Mouse (Mus musculus) midbrain, embryonic 11.5 days (tissue): ENCODE data around the gene Acot3. TPM values are rescaled to one million over a fixed set of nuclear protein-coding genes. Genes with fewer than 3 reads are reported as not detected.
"Not testable (repeated sequence)": the region's sequence is repeated elsewhere in the genome, so short reads cannot be mapped to it uniquely, and the experiment has no call there.

Experiments used
- ATAC-seq: fragments of 200-750 bp; cut with Nextera tagmentation; 2 replicates; pipeline ENCODE4 v1.8.0; 2017; ENCODE audit warnings: moderate TSS enrichment, moderate library complexity; ENCODE audit not compliant: low FRiP score
- DNase-seq: peaks from one replicate; pipeline ENCODE4 v3.0.0; 2015; ENCODE audit warnings: low spot score; ENCODE audit errors: missing footprints
- H3K27ac ChIP-seq: fragments of 300-500 bp; sonication (generic); 2 replicates; pipeline ENCODE4 v1.5.1; 2014; ENCODE audit warnings: low read depth, low read length
- H3K27me3 ChIP-seq: fragments of 300-500 bp; sonication (generic); 2 replicates; pipeline ENCODE4 v1.6.1; 2014; ENCODE audit warnings: mild to moderate bottlenecking, low read length, moderate library complexity, mixed read lengths; ENCODE audit not compliant: control insufficient read depth, insufficient read depth
- H3K36me3 ChIP-seq: fragments of 300-500 bp; sonication (generic); 2 replicates; pipeline ENCODE4 v1.6.1; 2014; ENCODE audit warnings: mild to moderate bottlenecking, low read length, moderate library complexity, mixed read lengths; ENCODE audit not compliant: control insufficient read depth, insufficient read depth
- H3K4me1 ChIP-seq: fragments of 300-500 bp; sonication (generic); 2 replicates; pipeline ENCODE4 v1.6.1; 2014; ENCODE audit warnings: low read length; ENCODE audit not compliant: control insufficient read depth, insufficient read depth
- H3K4me2 ChIP-seq: fragments of 300-500 bp; sonication (generic); 2 replicates; pipeline ENCODE4 v1.6.1; 2014; ENCODE audit warnings: mild to moderate bottlenecking, moderate library complexity
- H3K4me3 ChIP-seq: fragments of 300-500 bp; sonication (generic); 2 replicates; pipeline ENCODE4 v1.5.1; 2014; ENCODE audit warnings: low read depth, low read length
- H3K9ac ChIP-seq: fragments of 300-500 bp; sonication (generic); 2 replicates; pipeline ENCODE4 v1.6.1; 2014; ENCODE audit warnings: low read length
- H3K9me3 ChIP-seq: fragments of 300-500 bp; sonication (generic); 2 replicates; pipeline ENCODE4 v1.6.1; 2016; ENCODE audit warnings: low read length; ENCODE audit not compliant: control insufficient read depth
- WGBS: fragments of 180-500 bp; shearing (Covaris S2); extraction: QIAGEN DNeasy Blood & Tissue Kit; methylation state at CpG from one replicate; pipeline ENCODE4 v1.1.7; 2014; 5-methylcytosine and 5-hydroxymethylcytosine counted together
- polyA plus RNA-seq: library from polyadenylated mRNA; unstranded; fragments of >200 nt; fragmentation: Nextera tagmentation; extraction: Ambion mirVana; gene quantifications from 2 replicates; pipeline ENCODE4 v1.2.1, GENCODE M21; 2014

The Acot3 gene
- polyA plus RNA-seq, 1 experiment from 2014 or later: 0.18 TPM

- no peak overlapping the region for H3K4me2 ChIP-seq
- no peak overlapping the region for H3K27ac ChIP-seq
These were observed 38.2 kb upstream of the Acot3 start for GRCm38 (mm10) chr12:84013701-84014100.

GRCm38 (mm10) chr12:84020528-84020927 lies 31.4 kb upstream of the Acot3 start:
- not testable (repeated sequence) for H3K27me3 ChIP-seq, ATAC-seq, DNase-seq

More at GRCm38 (mm10) chr12:84013701-84014100, 38.2 kb upstream of the Acot3 start:
- H3K4me3 ChIP-seq: no peak overlapping the region
- H3K9ac ChIP-seq: no peak overlapping the region
- no peaks in the 10 kb centered on the region for H3K36me3 ChIP-seq
- H3K9me3 ChIP-seq: no peaks in the 10 kb centered on the region
- DNase-seq (no peak), ATAC-seq (no peak)
- H3K4me1 ChIP-seq: peaks cover 20% of the 10 kb centered on the region
- WGBS: 98% methylated on average over 7 of the region's 7 CpGs
- no peaks in the 10 kb centered on the region for H3K27me3 ChIP-seq

DNA sequence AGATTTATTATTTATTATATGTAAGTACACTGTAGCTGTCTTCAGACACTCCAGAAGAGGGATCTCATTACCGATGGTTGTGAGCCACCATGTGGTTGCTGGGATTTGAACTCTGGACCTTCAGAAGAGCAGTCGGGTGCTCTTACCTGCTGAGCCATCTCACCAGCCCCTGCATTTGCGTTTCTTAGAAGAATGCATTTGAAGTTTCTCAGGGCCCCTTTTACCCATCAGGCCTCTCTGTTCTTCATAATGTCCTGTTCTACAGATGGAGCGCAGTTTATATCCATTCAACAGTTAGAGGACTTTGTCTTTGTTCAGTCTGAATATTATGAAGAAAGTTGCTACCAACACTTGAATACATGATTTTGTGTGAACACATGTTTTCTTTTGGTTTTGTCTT lies 29.7 kb upstream of the Acot3 start:
- H3K9ac ChIP-seq, DNase-seq: not testable (repeated sequence)

More at GRCm38 (mm10) chr12:84020528-84020927, 31.4 kb upstream of the Acot3 start:
- H3K4me2 ChIP-seq, H3K36me3 ChIP-seq, H3K27ac ChIP-seq, H3K9ac ChIP-seq, H3K4me1 ChIP-seq, H3K9me3 ChIP-seq, H3K4me3 ChIP-seq: not testable (repeated sequence)
- WGBS: 81% methylated on average over 7 of the region's 7 CpGs

DNA sequence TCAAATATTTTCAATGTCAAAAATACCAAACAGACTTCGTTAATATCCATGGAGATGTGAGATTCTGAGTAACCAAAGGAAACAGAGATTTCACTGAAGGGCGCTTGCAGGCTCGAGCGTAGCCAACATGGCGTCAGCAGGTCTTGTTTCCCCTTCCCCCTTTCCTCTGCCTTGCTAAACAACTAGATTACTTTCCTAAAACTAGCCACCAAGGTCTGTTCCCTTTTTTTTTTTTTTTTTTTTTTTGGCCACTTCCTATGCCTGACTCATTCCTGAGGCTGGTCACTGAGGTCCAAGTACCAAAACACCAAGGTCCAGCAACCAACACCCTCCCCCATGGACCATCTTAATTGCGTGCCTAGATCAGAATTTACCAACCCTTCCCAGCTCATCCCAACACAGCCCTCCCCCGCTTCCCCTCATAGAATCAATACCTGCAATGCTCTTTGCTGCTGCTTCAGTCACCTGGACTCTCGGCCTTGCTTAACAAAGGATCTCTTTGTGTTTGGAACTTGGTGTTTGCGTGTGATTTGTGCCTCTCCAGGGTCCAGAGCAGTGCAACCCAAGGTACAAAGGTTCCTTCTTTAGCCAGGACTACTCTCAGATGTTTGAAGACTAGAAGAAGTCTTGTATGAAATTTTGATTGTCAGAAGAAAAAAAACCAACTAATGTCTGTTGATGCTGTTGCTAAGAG lies 28.7 kb upstream of the Acot3 start:
- Histone ChIP-seq H3K4me2 (no peak overlapping the region), H3K27ac (no peak overlapping the region)

More for the DNA sequence above, 29.7 kb upstream of the Acot3 start:
- not testable (repeated sequence) for ATAC-seq, H3K27ac ChIP-seq, H3K36me3 ChIP-seq, H3K4me2 ChIP-seq, H3K4me3 ChIP-seq, H3K4me1 ChIP-seq, H3K9me3 ChIP-seq, H3K27me3 ChIP-seq
- 90% methylated on average over 4 of the region's 4 CpGs for WGBS

DNA sequence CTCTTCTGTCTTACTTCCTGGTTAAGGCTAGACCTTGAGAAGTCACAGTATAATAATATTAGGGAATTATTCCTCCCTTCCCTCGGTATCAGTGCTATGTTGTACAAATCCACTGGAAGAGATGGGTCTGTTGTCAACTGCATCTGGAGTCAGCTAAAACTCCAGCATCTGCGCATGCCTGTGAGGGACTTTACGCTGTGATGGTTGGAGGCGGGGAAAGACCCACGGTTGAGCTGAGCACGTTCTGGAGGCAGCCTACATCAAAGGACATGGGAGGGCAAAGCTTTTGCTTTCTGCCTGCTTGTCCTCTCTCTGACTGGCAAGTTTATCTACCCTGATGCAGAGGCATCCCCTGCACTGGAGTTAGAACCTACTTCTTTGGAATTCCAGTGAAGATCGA lies 26.1 kb upstream of the Acot3 start:
- DNase-seq (no peak), ATAC-seq (no peak)
- H3K36me3 ChIP-seq: no peaks in the 10 kb centered on the region
- 74% methylated on average over 7 of the region's 7 CpGs for WGBS
- no peaks in the 10 kb centered on the region for H3K9me3 ChIP-seq
- no peaks in the 10 kb centered on the region for H3K27me3 ChIP-seq
- no peak overlapping the region for H3K4me2 ChIP-seq
- H3K4me1 ChIP-seq: no peaks in the 10 kb centered on the region
- no peak overlapping the region for H3K27ac ChIP-seq
- H3K9ac ChIP-seq: no peak overlapping the region
- no peak overlapping the region for H3K4me3 ChIP-seq

More for the DNA sequence above, 28.7 kb upstream of the Acot3 start:
- no peaks in the 10 kb centered on the region for H3K36me3 ChIP-seq
- no peak overlapping the region for H3K9ac ChIP-seq
- 86% methylated on average over 9 of the region's 9 CpGs for WGBS
- no peaks in the 10 kb centered on the region for H3K4me1 ChIP-seq
- H3K27me3 ChIP-seq: no peaks in the 10 kb centered on the region
- no peak for DNase-seq
- ATAC-seq: no peak
- H3K4me3 ChIP-seq: no peak overlapping the region
- H3K9me3 ChIP-seq: no peaks in the 10 kb centered on the region

DNA sequence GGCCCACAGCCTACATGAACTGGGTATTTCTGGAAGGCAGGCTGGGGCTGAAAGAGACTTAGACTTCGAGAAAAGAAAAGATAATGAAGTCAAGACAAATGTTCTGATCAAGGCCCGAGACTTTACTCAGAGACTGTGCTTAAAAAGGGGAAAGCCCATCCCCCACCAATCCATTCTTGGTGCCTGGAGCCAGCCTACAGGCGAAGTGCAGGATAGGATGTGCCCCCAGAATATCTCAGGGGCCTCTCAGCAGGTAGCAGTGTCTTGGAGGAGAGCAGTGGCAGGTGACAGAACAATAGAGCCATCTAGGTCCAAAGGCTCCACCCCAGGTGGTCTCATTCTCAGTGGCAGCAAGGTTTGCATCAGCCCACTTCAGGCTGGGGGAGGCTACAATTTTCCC lies 23.6 kb upstream of the Acot3 start:
- 53% methylated on average over 3 of the region's 3 CpGs for WGBS
- H3K4me2 ChIP-seq, H3K4me3 ChIP-seq, H3K27me3 ChIP-seq, DNase-seq, H3K27ac ChIP-seq, H3K36me3 ChIP-seq, H3K9ac ChIP-seq, H3K4me1 ChIP-seq, ATAC-seq, H3K9me3 ChIP-seq: not testable (repeated sequence)

DNA sequence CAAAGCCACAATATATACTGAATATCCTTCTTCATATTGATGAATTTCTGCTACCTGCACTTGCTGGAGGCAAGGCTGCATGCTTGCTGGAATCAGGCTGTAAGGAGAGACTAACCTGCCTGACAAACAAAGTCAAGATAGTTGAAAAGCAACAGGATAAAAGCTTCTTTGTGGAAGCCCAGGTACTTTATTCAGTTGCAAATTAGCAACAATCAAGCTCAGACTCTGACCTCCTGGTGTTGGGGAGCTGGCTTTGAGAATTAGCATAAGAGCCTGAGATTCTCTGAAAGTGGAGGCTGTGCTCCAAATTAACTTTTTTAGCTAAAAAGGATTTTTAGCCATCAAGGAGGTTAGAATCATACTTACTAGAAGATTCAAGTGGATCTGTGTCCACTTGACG lies 22.9 kb upstream of the Acot3 start:
- not testable (repeated sequence) for H3K27ac ChIP-seq, H3K27me3 ChIP-seq, H3K4me3 ChIP-seq, H3K9me3 ChIP-seq, H3K4me1 ChIP-seq, DNase-seq, H3K36me3 ChIP-seq, H3K9ac ChIP-seq, ATAC-seq, H3K4me2 ChIP-seq
- 83% methylated on average over 1 of the region's 1 CpGs for WGBS

DNA sequence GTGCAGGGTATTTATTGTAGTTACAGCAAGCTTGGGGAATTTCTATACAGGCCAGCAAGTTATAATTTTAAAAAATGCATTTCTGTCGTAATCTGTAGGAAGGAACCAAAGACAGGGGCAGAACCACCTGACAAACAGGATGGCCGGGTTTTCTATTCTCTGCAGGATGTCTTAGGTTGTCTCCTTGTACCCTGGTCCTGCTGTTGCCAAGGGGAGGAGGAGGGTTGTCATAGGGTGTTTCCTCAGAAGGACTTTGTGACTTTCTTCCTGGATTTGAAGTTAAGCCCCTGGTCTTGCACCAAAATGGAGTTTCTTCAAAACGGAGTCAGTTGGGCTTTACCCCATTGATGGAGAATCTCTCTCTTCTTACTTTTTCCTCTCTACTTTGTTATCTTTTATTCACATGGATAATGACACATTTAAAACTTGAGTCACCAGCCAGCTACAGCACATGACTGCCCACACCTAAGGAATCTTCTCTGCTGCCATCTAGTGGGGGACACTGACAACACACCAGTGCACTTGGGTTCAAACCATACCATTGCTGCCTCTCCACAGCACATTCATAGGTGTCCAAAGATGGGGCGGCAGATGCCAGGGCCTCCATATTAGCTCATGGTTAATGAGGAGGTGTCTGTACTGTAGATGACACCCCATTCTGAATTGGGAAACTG lies 21.1 kb upstream of the Acot3 start:
- 0 out of 2 replicates have a peak, but pooled peaks have one; percentile 57 for ATAC-seq
- no peak overlapping the region for H3K4me2 ChIP-seq
- H3K36me3 ChIP-seq: no peaks in the 10 kb centered on the region
- no peak overlapping the region for H3K4me3 ChIP-seq
- DNase-seq: peak; percentile 97
- 66% methylated on average over 4 of the region's 4 CpGs for WGBS
- no peaks in the 10 kb centered on the region for H3K27me3 ChIP-seq
- no peak overlapping the region for H3K27ac ChIP-seq
- H3K9me3 ChIP-seq: no peaks in the 10 kb centered on the region
- H3K4me1 ChIP-seq: no peaks in the 10 kb centered on the region
- H3K9ac ChIP-seq: no peak overlapping the region

DNA sequence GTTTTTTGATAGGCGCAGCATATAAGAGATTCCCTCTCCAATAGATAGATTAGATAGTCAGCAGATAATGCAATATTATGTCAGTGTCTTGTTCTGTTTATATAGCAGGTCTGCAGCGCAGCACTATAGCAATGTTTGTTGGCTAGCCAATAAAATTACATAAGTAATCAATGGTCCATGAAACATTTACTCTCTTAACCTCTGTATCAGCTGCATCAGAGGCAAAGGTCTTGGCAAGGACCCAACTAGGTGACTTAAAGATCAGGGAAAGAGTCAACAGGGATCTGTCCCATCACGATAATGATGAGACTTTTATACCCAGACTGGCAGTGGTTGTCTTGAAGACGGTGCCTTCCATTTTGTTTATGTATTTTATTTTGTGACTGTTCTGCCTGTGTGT lies 19.1 kb upstream of the Acot3 start:
- Histone ChIP-seq H3K27ac (no peak overlapping the region), H3K4me1 (no peaks in the 10 kb centered on the region), H3K4me3 (no peak overlapping the region), H3K9me3 (no peaks in the 10 kb centered on the region), H3K27me3 (no peaks in the 10 kb centered on the region), H3K4me2 (no peak overlapping the region), H3K36me3 (no peaks in the 10 kb centered on the region), H3K9ac (no peak overlapping the region)
- DNase-seq: no peak
- WGBS: 92% methylated on average over 4 of the region's 4 CpGs
- no peak for ATAC-seq
